Mouse (Mus musculus) midbrain, embryonic 14.5 days (tissue): ENCODE measurements around the gene Ano10. TPM values are rescaled to one million over a fixed set of nuclear protein-coding genes. Genes with fewer than 3 reads are reported as not detected.
"Not testable (repeated sequence)": the region's sequence is repeated elsewhere in the genome, so short reads cannot be mapped to it uniquely, and the experiment has no call there.

Source experiments
- ATAC-seq: fragments of 200-750 bp; cut with Nextera tagmentation; 2 replicates; pipeline ENCODE4 v1.8.0; 2017; ENCODE audit warnings: moderate number of reproducible peaks, moderate library complexity; ENCODE audit not compliant: low FRiP score, low TSS enrichment
- DNase-seq: peaks from one replicate; pipeline ENCODE4 v3.0.0-alpha.2; 2015
- H3K27ac ChIP-seq: fragments of 300-500 bp; sonication (generic); replicated peaks from 2 replicates; pipeline ENCODE4 v1.5.1; 2014; ENCODE audit warnings: mild to moderate bottlenecking, low read depth, low read length, moderate library complexity
- H3K27me3 ChIP-seq: fragments of 300-500 bp; sonication (generic); 2 replicates; pipeline ENCODE4 v1.6.1; 2014; ENCODE audit warnings: low read length, control low read depth, mixed read lengths; ENCODE audit not compliant: control insufficient read depth, insufficient read depth
- H3K36me3 ChIP-seq: fragments of 300-500 bp; sonication (generic); 2 replicates; pipeline ENCODE4 v1.6.1; 2014; ENCODE audit warnings: low read length, control low read depth; ENCODE audit not compliant: control insufficient read depth, insufficient read depth
- H3K4me1 ChIP-seq: fragments of 300-500 bp; sonication (generic); 2 replicates; pipeline ENCODE4 v1.6.1; 2014; ENCODE audit warnings: mild to moderate bottlenecking, antibody characterized with exemption, low read length, control low read depth; ENCODE audit not compliant: control insufficient read depth, insufficient read depth
- H3K4me2 ChIP-seq: fragments of 300-500 bp; sonication (generic); 2 replicates; pipeline ENCODE4 v1.6.1; 2014; ENCODE audit warnings: mild to moderate bottlenecking, low read length, moderate library complexity
- H3K4me3 ChIP-seq: fragments of 300-500 bp; sonication (generic); replicated peaks from 2 replicates; pipeline ENCODE4 v1.5.1; 2014; ENCODE audit warnings: low read depth, low read length
- H3K9ac ChIP-seq: fragments of 300-500 bp; sonication (generic); replicated peaks from 2 replicates; pipeline ENCODE4 v1.6.1; 2014; ENCODE audit warnings: mild to moderate bottlenecking, low read length, moderate library complexity
- H3K9me3 ChIP-seq: fragments of 300-500 bp; sonication (generic); 2 replicates; pipeline ENCODE4 v1.6.1; 2016; ENCODE audit warnings: low read length, control low read depth, mixed read lengths; ENCODE audit not compliant: control insufficient read depth
- WGBS: fragments of 180-500 bp; shearing (Covaris S2); extraction: QIAGEN DNeasy Blood & Tissue Kit; methylation state at CpG from one replicate; pipeline ENCODE4 v1.1.7; 2014; 5-methylcytosine and 5-hydroxymethylcytosine counted together
- polyA plus RNA-seq: library from polyadenylated mRNA; unstranded; fragments of >200 nt; fragmentation: Nextera tagmentation; extraction: Ambion mirVana; gene quantifications from 2 replicates; pipeline ENCODE4 v1.2.1, GENCODE M21; 2014

Ano10 gene
- polyA plus RNA-seq, 1 experiment from 2014 or later: 41.2 TPM

DNA sequence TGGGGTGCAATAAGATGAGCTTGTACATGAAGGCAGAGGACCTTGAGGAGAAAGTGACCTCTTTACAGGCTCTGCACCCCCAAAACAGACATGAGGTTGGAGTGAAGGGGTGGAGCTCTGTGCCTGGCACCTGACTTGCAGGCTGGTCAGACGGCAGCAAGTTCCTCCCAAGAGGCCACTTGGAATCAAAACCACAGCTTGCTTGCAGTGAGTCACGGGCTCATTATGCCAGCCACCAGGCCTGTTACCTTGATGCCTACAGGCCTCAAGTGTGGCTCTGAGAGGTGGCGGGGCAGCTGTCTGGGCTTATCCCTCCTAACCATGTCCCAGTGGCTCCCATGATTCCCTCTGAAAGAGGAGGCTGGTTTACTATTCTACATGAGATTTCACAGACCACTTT, 114.1 kb downstream of the Ano10 start:
- H3K9ac ChIP-seq: no peak overlapping the region

DNA sequence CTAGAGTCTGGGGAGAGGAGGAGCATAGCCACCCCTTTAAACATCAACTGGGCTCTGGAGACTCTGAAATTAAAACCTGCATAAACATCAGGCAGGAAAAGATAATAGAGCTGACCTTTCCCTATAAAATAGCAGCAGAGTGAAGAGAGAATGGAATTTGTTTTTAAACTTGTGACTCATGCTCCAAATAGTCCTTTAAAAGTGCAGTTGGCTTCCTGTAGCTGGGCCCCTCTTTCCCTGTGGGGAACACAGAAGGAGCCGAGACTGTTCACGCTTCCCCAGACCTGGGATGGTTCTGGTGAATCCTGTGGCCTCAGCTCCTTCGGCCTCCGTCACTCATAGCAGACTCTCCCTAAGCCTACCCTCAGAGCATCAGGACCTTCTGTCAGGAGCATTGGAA, 115.8 kb downstream of the Ano10 start:
- Histone ChIP-seq H3K4me3 (no peak overlapping the region), H3K9me3 (no peaks in the 10 kb centered on the region), H3K9ac (no peak overlapping the region), H3K4me2 (no peak overlapping the region), H3K27me3 (no peaks in the 10 kb centered on the region), H3K27ac (no peak overlapping the region), H3K36me3 (peaks cover 12% of the 10 kb centered on the region; the same call in 1 of the 2 replicates), H3K4me1 (no peaks in the 10 kb centered on the region)
- DNase-seq: no peak
- ATAC-seq: no peak
- WGBS: 59% methylated on average over 4 of the region's 4 CpGs

More for the DNA sequence above, 114.1 kb downstream of the Ano10 start:
- WGBS: 80% methylated on average over 3 of the region's 3 CpGs
- Histone ChIP-seq H3K4me3 (no peak overlapping the region), H3K4me1 (no peaks in the 10 kb centered on the region), H3K9me3 (no peaks in the 10 kb centered on the region), H3K27ac (no peak overlapping the region), H3K36me3 (peaks cover 8% of the 10 kb centered on the region; the same call in 1 of the 2 replicates), H3K4me2 (no peak overlapping the region), H3K27me3 (no peaks in the 10 kb centered on the region)
- DNase-seq (no peak), ATAC-seq (no peak)

DNA sequence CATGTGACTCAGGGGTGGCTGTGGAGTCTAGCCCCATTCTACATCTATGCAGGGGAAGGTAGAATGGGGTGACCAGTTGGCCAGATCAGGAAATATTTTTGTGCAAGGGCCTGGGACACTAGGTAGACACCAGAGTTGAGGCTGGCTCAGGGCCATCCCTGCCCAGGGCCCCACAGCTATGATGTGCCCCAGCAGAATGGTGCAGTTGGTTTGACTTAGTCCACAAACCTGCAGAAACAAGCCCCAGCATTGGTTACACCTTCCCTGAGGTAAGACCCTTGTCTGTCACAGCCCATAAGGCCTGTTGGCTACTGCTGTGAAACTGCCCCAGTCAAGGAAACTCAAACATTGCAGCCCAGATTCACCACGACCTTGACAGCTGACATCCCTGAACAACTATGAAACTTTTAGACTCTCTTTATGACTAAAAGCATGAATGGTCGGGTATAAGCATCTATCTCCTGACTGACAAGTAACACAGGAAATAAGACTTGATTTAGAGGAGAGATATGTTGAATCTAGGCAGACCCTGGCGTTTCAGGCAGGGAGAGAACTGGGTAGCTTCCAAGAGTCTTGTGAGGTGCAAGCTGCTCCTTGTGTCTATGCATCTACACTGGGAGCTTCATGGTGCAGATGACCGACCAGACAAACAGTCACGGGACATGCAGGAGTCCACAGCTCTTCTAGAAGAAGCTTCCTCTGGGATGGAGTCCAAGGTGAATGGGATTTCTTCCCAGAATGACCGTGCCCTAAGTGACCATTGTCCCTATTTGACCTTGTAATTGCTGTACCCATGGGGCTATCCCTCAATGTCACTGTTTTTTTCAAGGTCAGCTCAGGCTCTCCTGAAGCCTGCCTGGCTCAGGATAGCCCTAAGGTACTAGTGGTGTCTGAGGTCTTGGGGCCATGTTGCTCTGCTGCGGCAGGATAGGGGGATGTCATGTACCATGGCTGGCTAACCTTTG, 116.7 kb downstream of the Ano10 start:
- no peak for DNase-seq
- Histone ChIP-seq H3K9ac (no peak overlapping the region), H3K27ac (no peak overlapping the region), H3K27me3 (no peaks in the 10 kb centered on the region), H3K4me2 (no peak overlapping the region), H3K36me3 (peaks cover 12% of the 10 kb centered on the region; the same call in 1 of the 2 replicates), H3K4me1 (no peaks in the 10 kb centered on the region), H3K4me3 (no peak overlapping the region), H3K9me3 (no peaks in the 10 kb centered on the region)
- no peak for ATAC-seq
- WGBS: 87% methylated on average over 7 of the region's 7 CpGs

DNA sequence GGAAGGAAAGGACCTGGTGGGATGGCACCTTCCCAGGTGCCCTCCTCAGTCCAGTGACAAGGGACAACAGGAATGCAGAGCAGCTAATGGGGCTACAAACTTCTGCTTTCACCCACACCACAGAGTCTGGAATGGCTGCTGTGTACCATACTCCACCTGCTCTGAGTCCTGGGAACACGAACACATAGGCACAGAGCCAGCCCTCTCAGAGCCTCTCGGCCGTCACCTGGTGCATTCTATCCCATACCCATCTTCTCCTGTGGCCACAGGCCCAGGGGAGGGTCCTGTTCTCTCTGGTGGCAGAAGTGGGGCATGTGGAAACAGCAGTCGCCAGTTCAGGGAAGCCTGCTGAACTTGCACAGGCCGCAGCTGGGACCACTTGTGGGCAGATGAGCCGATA, 119.5 kb downstream of the Ano10 start:
- no peaks in the 10 kb centered on the region for H3K27me3 ChIP-seq
- DNase-seq: no peak
- H3K4me2 ChIP-seq: no peak overlapping the region
- ATAC-seq: no peak
- no peak overlapping the region for H3K4me3 ChIP-seq
- WGBS: 88% methylated on average over 6 of the region's 6 CpGs
- no peak overlapping the region for H3K9ac ChIP-seq
- no peak overlapping the region for H3K27ac ChIP-seq
- H3K4me1 ChIP-seq: no peaks in the 10 kb centered on the region
- H3K36me3 ChIP-seq: peaks cover 18% of the 10 kb centered on the region; the same call in 1 of the 2 replicates
- H3K9me3 ChIP-seq: no peaks in the 10 kb centered on the region

DNA sequence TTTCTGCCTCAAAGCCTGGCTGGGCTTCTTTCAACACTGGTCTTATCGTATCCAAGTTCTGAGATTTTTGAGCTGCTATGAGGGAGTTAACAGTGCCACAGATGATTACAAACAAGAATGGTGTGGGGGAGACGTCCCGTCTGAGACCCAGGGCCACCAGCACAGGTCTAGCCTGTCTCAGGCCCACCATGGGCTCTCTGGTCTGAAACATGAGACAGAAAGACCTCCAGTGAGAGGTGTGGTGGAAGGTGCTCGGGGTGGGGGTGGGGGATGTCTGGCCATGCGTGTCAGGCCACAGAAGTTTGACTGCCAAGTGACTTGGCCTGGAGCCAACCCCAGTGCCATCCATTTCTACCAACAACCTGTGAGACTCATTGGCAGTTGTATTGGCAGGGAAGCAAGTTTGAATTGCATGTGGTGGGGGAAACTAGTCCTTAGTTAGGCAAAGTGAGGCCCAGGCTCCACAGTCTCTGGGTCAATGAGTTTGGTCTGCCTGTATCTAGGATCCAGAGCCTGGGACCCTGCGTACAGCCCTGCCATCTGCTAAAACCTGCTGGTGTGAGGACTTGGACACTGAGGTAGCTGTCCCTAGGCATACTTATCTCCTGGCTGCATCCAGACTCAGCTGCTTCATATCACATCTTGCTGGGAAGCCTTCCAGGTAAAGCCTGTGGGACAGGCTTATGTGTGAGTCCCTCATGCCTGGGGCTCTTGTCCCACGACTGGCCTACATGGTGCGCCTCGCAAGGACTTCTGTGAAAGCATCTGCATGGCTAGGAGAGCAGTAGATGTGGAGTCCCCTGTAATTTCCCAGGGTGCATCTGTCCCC, 120.6 kb downstream of the Ano10 start:
- WGBS: 83% methylated on average over 9 of the region's 9 CpGs

DNA sequence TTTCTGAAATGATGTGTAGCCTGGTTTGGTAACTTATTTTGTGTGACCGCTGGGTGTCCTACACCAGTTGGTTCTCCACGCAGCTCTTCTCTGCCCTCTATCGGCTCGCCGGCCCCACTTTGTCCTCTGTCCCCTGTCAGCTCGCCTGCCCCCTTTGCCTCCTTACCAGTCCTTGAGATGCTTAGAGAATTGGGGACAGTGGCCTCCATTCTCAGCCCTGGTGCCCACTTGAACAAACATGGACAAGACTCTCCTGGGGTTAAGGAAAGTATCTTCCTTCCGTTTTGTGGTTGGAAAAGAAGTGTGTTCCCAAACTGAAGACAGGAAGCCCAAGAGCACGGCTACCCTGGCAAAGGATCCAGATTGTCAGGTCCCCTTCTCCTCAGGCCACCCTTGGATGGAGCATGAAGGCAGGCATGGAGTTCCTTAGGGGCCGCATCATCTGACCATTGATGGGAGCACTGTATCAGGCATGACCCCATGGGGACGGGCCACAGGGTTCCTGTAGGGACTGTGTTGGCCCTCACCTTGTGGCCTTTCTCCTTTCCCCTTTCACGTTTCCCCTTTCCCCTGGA, 121.5 kb downstream of the Ano10 start:
- H3K36me3 ChIP-seq: peaks cover 20% of the 10 kb centered on the region; the same call in 1 of the 2 replicates
- H3K4me2 ChIP-seq: no peak overlapping the region
- DNase-seq (no peak), ATAC-seq (no peak)
- no peaks in the 10 kb centered on the region for H3K27me3 ChIP-seq
- H3K9me3 ChIP-seq: no peaks in the 10 kb centered on the region
- no peak overlapping the region for H3K9ac ChIP-seq
- no peak overlapping the region for H3K4me3 ChIP-seq
- WGBS: 89% methylated on average over 11 of the region's 11 CpGs
- no peak overlapping the region for H3K27ac ChIP-seq
- no peaks in the 10 kb centered on the region for H3K4me1 ChIP-seq

More for the DNA sequence above, 120.6 kb downstream of the Ano10 start:
- peaks cover 20% of the 10 kb centered on the region; the same call in 1 of the 2 replicates for H3K36me3 ChIP-seq
- no peak overlapping the region for H3K9ac ChIP-seq
- H3K4me3 ChIP-seq: no peak overlapping the region
- no peak overlapping the region for H3K4me2 ChIP-seq
- H3K27ac ChIP-seq: no peak overlapping the region
- ATAC-seq (no peak), DNase-seq (peak; percentile 22)
- H3K9me3 ChIP-seq: no peaks in the 10 kb centered on the region
- H3K4me1 ChIP-seq: no peaks in the 10 kb centered on the region
- no peaks in the 10 kb centered on the region for H3K27me3 ChIP-seq

DNA sequence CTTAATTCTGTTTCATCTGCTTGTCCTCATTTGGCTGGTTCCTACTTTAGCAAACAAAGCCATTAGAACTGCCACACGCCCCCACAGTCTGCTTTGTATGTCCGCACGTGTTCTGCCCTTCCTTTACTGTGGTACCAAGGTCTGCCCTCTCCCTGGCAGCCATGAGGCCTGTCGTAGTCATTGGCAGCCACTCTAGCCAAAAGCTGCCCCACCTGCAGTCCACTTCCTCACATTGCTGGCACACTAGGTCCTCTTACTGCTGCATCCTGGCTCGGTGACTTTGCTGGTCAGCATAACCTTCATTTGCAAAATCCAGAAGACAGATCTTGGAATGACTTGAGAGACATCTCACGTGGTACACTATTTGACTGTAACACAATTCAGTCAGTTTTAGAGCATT, 124.3 kb downstream of the Ano10 start:
- peaks cover 36% of the 10 kb centered on the region for H3K36me3 ChIP-seq
- H3K9ac ChIP-seq: no peak overlapping the region
- H3K27me3 ChIP-seq: no peaks in the 10 kb centered on the region
- no peak overlapping the region for H3K4me3 ChIP-seq
- H3K9me3 ChIP-seq: no peaks in the 10 kb centered on the region
- 92% methylated on average over 6 of the region's 6 CpGs for WGBS
- no peak overlapping the region for H3K27ac ChIP-seq
- DNase-seq: no peak
- H3K4me2 ChIP-seq: no peak overlapping the region
- ATAC-seq: no peak
- H3K4me1 ChIP-seq: no peaks in the 10 kb centered on the region

DNA sequence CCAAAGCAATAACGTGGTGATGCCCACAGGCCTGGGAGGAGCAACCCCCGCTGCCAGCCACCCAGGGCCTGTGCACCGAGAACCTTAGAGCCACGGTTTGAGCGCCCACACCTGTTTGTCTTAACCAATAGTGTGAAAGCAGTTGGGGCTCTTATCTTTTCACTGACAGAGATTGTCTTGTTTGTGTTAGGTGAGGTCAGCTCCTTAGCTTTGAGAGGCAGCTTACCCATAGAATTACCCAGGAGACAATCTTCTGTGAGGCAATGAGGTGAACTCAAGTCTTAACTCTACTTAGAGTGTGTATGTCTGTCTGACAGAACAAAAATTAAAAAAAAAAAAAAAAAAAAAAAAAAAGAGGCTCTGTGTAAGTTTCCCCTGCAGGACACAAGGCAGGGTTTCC, 126.5 kb downstream of the Ano10 start:
- peaks cover 52% of the 10 kb centered on the region for H3K36me3 ChIP-seq
- H3K9ac ChIP-seq, H3K9me3 ChIP-seq, H3K27me3 ChIP-seq, H3K27ac ChIP-seq, H3K4me1 ChIP-seq, DNase-seq, H3K4me2 ChIP-seq, H3K4me3 ChIP-seq, ATAC-seq: not testable (repeated sequence)
- WGBS: 88% methylated on average over 5 of the region's 5 CpGs
